In the genomic region with DNA sequence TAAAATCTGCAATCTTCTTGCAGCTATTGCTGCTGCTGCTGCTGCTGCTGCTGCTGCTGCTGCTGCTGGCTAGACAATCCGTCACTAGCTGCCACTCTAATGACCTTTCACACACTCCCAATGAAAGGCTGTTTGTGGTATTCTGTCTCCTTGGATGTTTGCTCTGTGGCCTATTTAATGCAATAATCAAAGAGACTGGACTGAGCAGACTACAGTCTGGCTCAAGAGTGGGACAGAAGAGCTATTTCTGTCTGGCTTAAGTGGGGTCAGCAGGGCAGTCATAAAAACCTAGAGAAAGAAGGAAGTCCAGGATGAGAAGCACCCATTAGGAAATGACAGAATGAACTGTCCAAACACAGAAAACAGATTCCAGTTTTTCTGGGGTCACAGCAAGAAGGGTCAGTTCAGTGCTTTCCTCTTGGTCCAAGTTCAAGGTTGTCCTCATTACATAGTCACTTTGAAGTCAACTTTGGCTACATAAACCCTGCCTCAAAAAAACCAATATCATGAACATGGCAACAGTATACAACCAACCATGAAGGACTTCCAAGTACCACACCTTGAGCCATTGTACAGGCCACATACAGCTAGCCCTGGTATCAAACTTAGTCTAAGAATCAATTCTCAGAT, we compare ENCODE assay signal across 14 mouse cellular contexts.
DNase-seq lines count a peak whose midpoint lies in the region; ATAC-seq and TF ChIP-seq lines count a peak whose summit lies in the region.
"Had no signal": no experiment of that assay in that cellular context is flagged by ENCODE, and none has a peak within 500 bp of the region (broad histone marks: within the 10 kb centered on the region; RNA-seq: fewer than 3 reads in every experiment).

No protein-coding gene starts in this region.

- H3K4me1 ChIP-seq in forebrain, embryonic 11.5 days (replicated peaks; ENCODE audit: control insufficient read depth, insufficient read depth, low read length) = peaks cover 7% of the 10 kb centered on the region; the same call in 1 of the 2 replicates
- H3K4me1 ChIP-seq in forebrain, embryonic 10.5 days = peaks cover 21% of the 10 kb centered on the region
- no peaks in the 10 kb centered on the region; the same call in 1 of the 2 replicates for H3K4me1 ChIP-seq in hindbrain, embryonic 16.5 days (ENCODE audit: control insufficient read depth, insufficient read depth, low read depth, low read length)
- H3K4me1 ChIP-seq: embryonic facial prominence, embryonic 13.5 days had no signal

- TF ChIP-seq CTCF in brain, embryonic 14.5 days (IDR thresholded peaks at IDR 0.05; ENCODE audit: borderline replicate concordance, extremely low read depth, insufficient read depth, insufficient read length) = no peak

- ATAC-seq in forebrain, embryonic 11.5 days (replicated peaks; ENCODE audit: low FRiP score) = peak; percentile 53; the same call in 1 of the 2 replicates
- ATAC-seq in hindbrain, embryonic 16.5 days = peak; percentile 48; the same call in 1 of the 2 replicates

- no peak overlapping the region for H3K27ac ChIP-seq in forebrain, embryonic 11.5 days (ENCODE audit: low read depth, low read length)
- no peak overlapping the region for H3K27ac ChIP-seq in forebrain, embryonic 10.5 days
- no peak overlapping the region for H3K27ac ChIP-seq in hindbrain, embryonic 16.5 days (ENCODE audit: low read depth, low read length)
- H3K27ac ChIP-seq: embryonic facial prominence, embryonic 13.5 days; liver, embryonic 14.5 days had no signal

- H3K4me2 ChIP-seq in forebrain, embryonic 11.5 days (ENCODE audit: low read depth, low read length, severe bottlenecking) = no peak overlapping the region
- H3K4me2 ChIP-seq in hindbrain, embryonic 16.5 days (ENCODE audit: low read length) = no peak overlapping the region
- H3K4me2 ChIP-seq: embryonic facial prominence, embryonic 13.5 days had no signal

- no peaks in the 10 kb centered on the region for H3K27me3 ChIP-seq in forebrain, embryonic 11.5 days (ENCODE audit: control insufficient read depth, insufficient read depth, low read length)
- peaks cover 9% of the 10 kb centered on the region; the same call in 1 of the 2 replicates for H3K27me3 ChIP-seq in forebrain, embryonic 10.5 days (ENCODE audit: poor library complexity, severe bottlenecking)
- H3K27me3 ChIP-seq in hindbrain, embryonic 16.5 days (replicated peaks; ENCODE audit: control insufficient read depth, insufficient read depth, low read length) = no peaks in the 10 kb centered on the region
- H3K27me3 ChIP-seq: embryonic facial prominence, embryonic 13.5 days had no signal

- H3K36me3 ChIP-seq in forebrain, embryonic 11.5 days (ENCODE audit: control insufficient read depth, insufficient read depth, low read length) = no peaks in the 10 kb centered on the region
- H3K36me3 ChIP-seq in forebrain, embryonic 10.5 days (replicated peaks) = no peaks in the 10 kb centered on the region
- H3K36me3 ChIP-seq in hindbrain, embryonic 16.5 days (ENCODE audit: control insufficient read depth, insufficient read depth, low read length) = no peaks in the 10 kb centered on the region
- H3K36me3 ChIP-seq: embryonic facial prominence, embryonic 13.5 days had no signal

- WGBS in forebrain, embryonic 11.5 days = 14% methylated on average over 1 of the region's 1 CpGs
- 10% methylated on average over 1 of the region's 1 CpGs for WGBS in forebrain, embryonic 10.5 days
- 21% methylated on average over 1 of the region's 1 CpGs for WGBS in hindbrain, embryonic 16.5 days

- no peak for TF ChIP-seq POLR2A in brain, embryonic 14.5 days (IDR thresholded peaks at IDR 0.05; ENCODE audit: borderline replicate concordance, extremely low read depth, insufficient read depth, insufficient read length, poor library complexity, severe bottlenecking)

- H3K9ac ChIP-seq in forebrain, embryonic 11.5 days (ENCODE audit: low read length) = no peak overlapping the region
- no peak overlapping the region for H3K9ac ChIP-seq in hindbrain, embryonic 16.5 days (ENCODE audit: low read depth, low read length)
- H3K9ac ChIP-seq: embryonic facial prominence, embryonic 13.5 days; liver, embryonic 14.5 days had no signal

- no peak overlapping the region for H3K4me3 ChIP-seq in forebrain, embryonic 11.5 days (ENCODE audit: low read depth, low read length)
- no peak overlapping the region for H3K4me3 ChIP-seq in forebrain, embryonic 10.5 days
- H3K4me3 ChIP-seq in hindbrain, embryonic 16.5 days (ENCODE audit: low read length) = no peak overlapping the region
- H3K4me3 ChIP-seq: embryonic facial prominence, embryonic 13.5 days had no signal

- H3K9me3 ChIP-seq in forebrain, embryonic 11.5 days (ENCODE audit: control insufficient read depth, low read length) = no peaks in the 10 kb centered on the region
- no peaks in the 10 kb centered on the region for H3K9me3 ChIP-seq in forebrain, embryonic 10.5 days
- no peaks in the 10 kb centered on the region for H3K9me3 ChIP-seq in hindbrain, embryonic 16.5 days (ENCODE audit: control insufficient read depth, low read length)
- H3K9me3 ChIP-seq: embryonic facial prominence, embryonic 13.5 days had no signal

- DNase-seq in forebrain, embryonic 11.5 days (ENCODE audit: low spot score) = no peak
- DNase-seq in forebrain, embryonic 10.5 days (ENCODE audit: extremely low spot score, low spot score) = no peak
- DNase-seq in brain, embryonic 14.5 days (ENCODE audit: low read depth) = peak; percentile 56
- peak; percentile 60 for DNase-seq in mesoderm, embryonic 11.5 days (ENCODE audit: low read depth, low spot score)
- DNase-seq in right cerebral cortex, postnatal 4 days = no peak
- DNase-seq in cerebellum, postnatal 25 days = no peak
- no peak for DNase-seq in layer of hippocampus, adult 9-11 months
- DNase-seq: B cell, adult 2 months; gastrocnemius, postnatal 36 days; heart, postnatal 14 days; layer of hippocampus, postnatal 36 days had no signal

Comparison
In these comparisons a context has a peak if more than half of its experiments do, and no peak if none do; other contexts are left out.
1. DNase-seq: peak in brain, embryonic 14.5 days (single experiment) and mesoderm, embryonic 11.5 days (single experiment); none in forebrain, embryonic 11.5 days (single experiment), forebrain, embryonic 10.5 days (single experiment), right cerebral cortex, postnatal 4 days (single experiment), cerebellum, postnatal 25 days (0 of 2) and layer of hippocampus, adult 9-11 months (single experiment).